Mouse (Mus musculus): ENCODE measurements around the gene Ankrd13b.

DNA sequence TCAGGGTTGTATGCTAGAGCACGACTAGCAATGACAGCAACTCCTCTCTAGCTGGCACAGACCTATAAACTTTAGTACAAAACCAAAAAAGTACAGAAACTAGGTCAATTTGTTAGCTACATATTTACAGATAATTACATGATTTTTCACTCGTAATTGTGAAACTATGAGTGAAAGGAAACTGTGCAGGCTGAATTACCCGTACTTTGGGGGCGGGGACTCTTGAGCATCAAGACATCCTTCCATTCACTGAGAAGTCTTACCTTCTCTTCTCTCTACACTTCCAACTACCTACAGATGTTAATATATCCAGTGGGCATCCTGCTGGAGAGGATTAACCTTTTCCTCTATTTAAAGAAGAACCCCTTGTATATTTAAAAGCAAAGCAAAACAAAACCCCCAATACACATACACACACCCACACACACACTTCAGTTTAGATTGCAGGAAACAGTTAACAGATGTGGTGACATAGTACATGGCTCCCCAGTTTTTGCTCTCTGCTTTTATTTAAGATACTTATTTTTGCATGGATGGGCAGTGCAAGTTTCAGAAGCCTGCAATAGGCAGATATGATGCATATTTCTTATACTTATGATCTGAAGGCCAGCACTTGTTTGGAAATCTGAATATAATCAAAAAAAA, 42.8 kb upstream of the Ankrd13b start:
- TF ChIP-seq POLR2A (IDR thresholded peaks at IDR 0.05; ENCODE audit: insufficient read depth, low read depth, low read length) (no peak), CTCF (IDR thresholded peaks at IDR 0.05; ENCODE audit: insufficient read depth, low read depth, low read length) (no peak)
